Mouse (Mus musculus) liver, postnatal 0 days (tissue): Measurements from ENCODE around the gene Pogk. TPM values are rescaled to one million over a fixed set of nuclear protein-coding genes. Genes with fewer than 3 reads are reported as not detected.
A peak's percentile ranks its signal among the peaks of the same experiment; 100 is the strongest.

Experiments
- ATAC-seq: fragments of 200-750 bp; cut with Nextera tagmentation; 2 replicates; pipeline ENCODE4 v1.8.0; 2017; ENCODE audit warnings: mild to moderate bottlenecking, moderate library complexity
- DNase-seq: peaks from one replicate; pipeline ENCODE4 v3.0.0-alpha.2; 2016
- H3K27ac ChIP-seq: fragments of 300-500 bp; sonication (generic); 2 replicates; pipeline ENCODE4 v1.5.1; 2014; ENCODE audit warnings: antibody characterized with exemption, moderate library complexity, mild to moderate bottlenecking, low read depth
- H3K27me3 ChIP-seq: fragments of 300-500 bp; sonication (generic); 2 replicates; pipeline ENCODE4 v1.6.1; 2014; ENCODE audit warnings: low read length, control low read depth, mixed read lengths; ENCODE audit not compliant: insufficient read depth
- H3K36me3 ChIP-seq: fragments of 300-500 bp; sonication (generic); replicated peaks from 2 replicates; pipeline ENCODE4 v1.6.1; 2014; ENCODE audit warnings: mild to moderate bottlenecking, control low read depth, low read length, moderate library complexity, mixed read lengths; ENCODE audit not compliant: insufficient read depth
- H3K4me1 ChIP-seq: fragments of 300-500 bp; sonication (generic); 2 replicates; pipeline ENCODE4 v1.6.1; 2014; ENCODE audit warnings: antibody characterized with exemption, mild to moderate bottlenecking, control low read depth; ENCODE audit not compliant: insufficient read depth
- H3K4me2 ChIP-seq: fragments of 300-500 bp; sonication (generic); 2 replicates; pipeline ENCODE4 v1.6.1; 2014; ENCODE audit warnings: low read depth, mild to moderate bottlenecking, low read length, moderate library complexity, mixed read lengths
- H3K4me3 ChIP-seq: fragments of 300-500 bp; sonication (generic); 2 replicates; pipeline ENCODE4 v1.5.1; 2014; ENCODE audit warnings: low read depth, low read length
- H3K9ac ChIP-seq: fragments of 300-500 bp; sonication (generic); replicated peaks from 2 replicates; pipeline ENCODE4 v1.6.1; 2014; ENCODE audit warnings: mild to moderate bottlenecking, moderate library complexity
- H3K9me3 ChIP-seq: fragments of 300-500 bp; sonication (generic); 2 replicates; pipeline ENCODE4 v1.6.1; 2016; ENCODE audit warnings: mild to moderate bottlenecking, control low read depth, low read length, mixed read lengths
- CTCF ChIP-seq: sonication (generic); IDR thresholded peaks from 2 replicates; pipeline ENCODE4 v1.5.1; 2016; ENCODE audit warnings: antibody characterized with exemption, low read depth
- EP300 ChIP-seq: IDR thresholded peaks from 2 replicates; pipeline ENCODE4 v1.6.1; 2016; ENCODE audit warnings: antibody characterized with exemption, low read depth, mild to moderate bottlenecking
- WGBS: fragments of 180-500 bp; shearing (Covaris S2); extraction: QIAGEN DNeasy Blood & Tissue Kit; methylation state at CpG from one replicate; pipeline ENCODE4 v1.1.7; 2014; ENCODE audit not compliant: insufficient replicate concordance; 5-methylcytosine and 5-hydroxymethylcytosine counted together
- polyA plus RNA-seq: library from polyadenylated mRNA; unstranded; fragments of >200 nt; fragmentation: Nextera tagmentation; extraction: Ambion mirVana; gene quantifications from 2 replicates; pipeline ENCODE4 v1.2.1, GENCODE M21; 2015

Pogk gene
- 0.45 and 0.72 TPM in 2 replicates for polyA plus RNA-seq

GRCm38 (mm10) chr1:166409701-166410220, at the start of gene Pogk:
Pogk (minus strand) TSS chr1:166409863.
- Histone ChIP-seq H3K4me2 (peak within 1 kb of the TSS; percentile 89), H3K27ac (peak within 1 kb of the TSS; percentile 12; the same call in 1 of the 2 replicates)

GRCm38 (mm10) chr1:166441992-166442391, 32.3 kb upstream of the Pogk start:
- Histone ChIP-seq H3K36me3 (no peaks in the 10 kb centered on the region), H3K27ac (no peak overlapping the region), H3K4me1 (no peaks in the 10 kb centered on the region), H3K9me3 (no peaks in the 10 kb centered on the region), H3K27me3 (no peaks in the 10 kb centered on the region), H3K4me3 (no peak overlapping the region), H3K9ac (no peak overlapping the region), H3K4me2 (no peak overlapping the region)
- WGBS = 69% methylated on average over 3 of the region's 3 CpGs
- no peak for ATAC-seq
- DNase-seq = no peak
- TF ChIP-seq EP300 (no peak), CTCF (no peak)

More at GRCm38 (mm10) chr1:166409701-166410220, at the start of gene Pogk:
- DNase-seq = peak; percentile 86
- Histone ChIP-seq H3K27me3 (no peaks in the 10 kb centered on the region), H3K36me3 (no peaks in the 10 kb centered on the region), H3K4me3 (peak within 1 kb of the TSS; percentile 54), H3K9me3 (peaks cover 10% of the 10 kb centered on the region; the same call in 1 of the 2 replicates), H3K9ac (peak within 1 kb of the TSS; percentile 53), H3K4me1 (peaks cover 9% of the 10 kb centered on the region; the same call in 1 of the 2 replicates)
- 10% methylated on average over 21 of the region's 49 CpGs for WGBS
- ATAC-seq = peak; percentile 92
- no peak for TF ChIP-seq EP300
- no peak for TF ChIP-seq CTCF

- Histone ChIP-seq H3K9me3 (no peaks in the 10 kb centered on the region), H3K27ac (no peak overlapping the region), H3K4me1 (no peaks in the 10 kb centered on the region), H3K4me3 (no peak overlapping the region), H3K4me2 (no peak overlapping the region), H3K36me3 (no peaks in the 10 kb centered on the region), H3K27me3 (no peaks in the 10 kb centered on the region), H3K9ac (no peak overlapping the region)
- no peak for TF ChIP-seq CTCF
- no peak for TF ChIP-seq EP300
- 61% methylated on average over 6 of the region's 6 CpGs for WGBS
- ATAC-seq (no peak), DNase-seq (no peak)
Measured at GRCm38 (mm10) chr1:166439426-166439825, 29.8 kb upstream of the Pogk start.

GRCm38 (mm10) chr1:166429809-166430431, 20.3 kb upstream of the Pogk start:
- 27% methylated on average over 10 of the region's 10 CpGs for WGBS
- DNase-seq (no peak), ATAC-seq (peak; percentile 54; the same call in 1 of the 2 replicates)
- H3K4me2 ChIP-seq = peak overlapping the region; percentile 56
- no peaks in the 10 kb centered on the region for H3K4me1 ChIP-seq
- no peak overlapping the region for H3K4me3 ChIP-seq
- no peaks in the 10 kb centered on the region for H3K9me3 ChIP-seq
- no peak overlapping the region for H3K9ac ChIP-seq
- H3K36me3 ChIP-seq = no peaks in the 10 kb centered on the region
- H3K27me3 ChIP-seq = no peaks in the 10 kb centered on the region
- H3K27ac ChIP-seq = no peak overlapping the region
- no peak for TF ChIP-seq CTCF
- TF ChIP-seq EP300 = no peak

- H3K27ac ChIP-seq = no peak overlapping the region
- DNase-seq (no peak), ATAC-seq (peak; percentile 29; the same call in 1 of the 2 replicates)
- H3K4me2 ChIP-seq = no peak overlapping the region
- WGBS = 35% methylated on average over 3 of the region's 3 CpGs
- H3K9me3 ChIP-seq = no peaks in the 10 kb centered on the region
- no peaks in the 10 kb centered on the region for H3K36me3 ChIP-seq
- TF ChIP-seq EP300 = no peak
- peak; percentile 48 for TF ChIP-seq CTCF
- no peak overlapping the region for H3K9ac ChIP-seq
- no peaks in the 10 kb centered on the region for H3K4me1 ChIP-seq
- no peaks in the 10 kb centered on the region for H3K27me3 ChIP-seq
- no peak overlapping the region for H3K4me3 ChIP-seq
Measured at GRCm38 (mm10) chr1:166429053-166429452, 19.4 kb upstream of the Pogk start.

- Histone ChIP-seq H3K4me2 (no peak overlapping the region), H3K4me3 (no peak overlapping the region), H3K27me3 (no peaks in the 10 kb centered on the region), H3K9me3 (peaks cover 10% of the 10 kb centered on the region; the same call in 1 of the 2 replicates), H3K27ac (no peak overlapping the region), H3K36me3 (no peaks in the 10 kb centered on the region), H3K9ac (no peak overlapping the region), H3K4me1 (peaks cover 9% of the 10 kb centered on the region; the same call in 1 of the 2 replicates)
- ATAC-seq (no peak), DNase-seq (no peak)
- TF ChIP-seq EP300 (no peak), CTCF (no peak)
- WGBS = 81% methylated on average over 3 of the region's 3 CpGs
Measured at GRCm38 (mm10) chr1:166412266-166412665, 2.6 kb upstream of the Pogk start.
